Mouse (Mus musculus) embryonic stem cell, embryonic (primary cell): ENCODE data around the gene H2-Q10.

Experiments
- CTCF ChIA-PET, 4 experiments: fragments of 300-600 bp in 2 of 4; fragments of 350-600 bp in 2 of 4; sonication (Branson Sonifier 250); formaldehyde crosslinking; loops; one replicate each; lab custom pipeline; 2022; ENCODE audit warnings: inconsistent platforms in 2 of 4; lab: Charles Lee
- POLR2A ChIA-PET, 4 experiments: fragments of 300-600 bp in 2 of 4; fragments of 350-600 bp in 2 of 4; sonication (Branson Sonifier 250); formaldehyde crosslinking; loops; one replicate each; lab custom pipeline; 2022; ENCODE audit warnings: antibody characterized with exemption in 4 of 4, inconsistent platforms in 1 of 4; lab: Charles Lee

H2-Q10 gene

DNA sequence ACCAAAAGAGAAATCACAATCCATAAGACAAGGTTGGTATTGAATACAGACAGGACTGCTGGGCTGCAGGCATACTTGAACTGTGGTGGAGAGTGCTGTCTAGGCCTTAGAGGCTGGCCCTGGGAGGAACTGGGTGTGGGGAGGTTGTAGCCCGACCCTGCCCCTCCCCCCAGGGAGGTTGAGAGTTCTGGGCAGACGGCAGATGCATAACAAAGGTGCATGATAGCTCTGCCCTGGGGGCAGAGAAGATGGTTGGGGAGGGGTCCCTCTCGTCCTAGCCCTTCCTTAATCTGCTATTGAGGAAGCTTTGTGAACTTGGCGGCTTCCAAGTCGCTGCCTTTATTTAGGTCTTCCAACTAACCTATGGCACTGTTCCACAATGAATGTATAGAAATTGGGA, 34.0 kb downstream of the H2-Q10 start:
- ChIA-PET POLR2A (interaction anchor here (0.5 to 24.5 kb wide), 34 partner anchors 5 to 1548 kb away, joined by 3 to 630 read pairs (median 5); partner anchors contain the start of genes Cchcr1 (in 2 of the 4), Ier3 (in 2 of the 4), Tcf19 (in 2 of the 4) and Pou5f1 (in 1 of the 4)), CTCF (interaction anchor here in 2 of 4 experiments (0.6 to 6.3 kb wide), 14 partner anchors 7 to 370 kb away, joined by 3 to 52 read pairs (median 4); partner anchors contain the start of genes Cchcr1 (in 1 of the 2) and Tcf19 (in 1 of the 2))

DNA sequence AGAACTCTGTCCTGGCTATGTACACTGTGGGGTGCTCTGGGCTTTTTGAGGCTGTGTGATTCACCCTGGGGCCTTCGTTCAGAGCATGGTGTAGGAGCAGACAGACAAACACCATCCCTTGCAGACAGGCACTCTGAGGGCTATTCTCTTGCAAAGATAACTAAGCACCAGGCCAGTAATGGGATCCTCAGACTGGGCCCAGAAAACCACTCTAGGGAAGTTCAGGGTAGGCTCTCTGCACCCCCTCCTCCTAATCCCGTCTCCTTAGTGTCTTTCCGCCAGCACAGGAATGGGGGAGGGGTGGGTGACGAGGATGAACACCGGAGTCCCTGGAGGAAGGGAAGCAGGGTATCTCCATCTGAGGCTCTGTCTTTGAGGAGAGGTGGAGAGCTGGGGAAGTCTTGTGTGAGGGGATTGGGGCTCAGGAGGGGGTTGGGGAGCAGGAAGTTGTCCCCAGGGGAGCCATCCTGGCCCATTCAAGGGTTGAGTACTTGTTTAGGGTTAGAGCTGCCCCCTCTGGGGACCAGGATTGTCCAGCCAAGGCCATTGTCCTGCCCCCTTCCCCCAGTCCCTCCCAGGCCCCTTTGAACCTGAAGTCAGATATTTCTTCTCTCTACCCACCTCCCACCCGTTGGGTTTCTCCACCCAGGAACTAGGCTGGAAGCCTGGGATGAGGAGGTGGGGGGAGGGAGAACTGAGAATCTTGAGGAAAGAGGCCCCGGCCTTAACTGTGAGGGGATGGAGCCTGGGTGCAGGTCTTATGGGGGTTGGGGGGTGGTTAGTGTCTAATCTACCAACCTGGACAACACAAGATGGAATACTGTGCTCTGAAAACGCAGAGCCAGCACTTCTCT, 35.0 kb downstream of the H2-Q10 start:
- ChIA-PET POLR2A (interaction anchor here (0.5 to 24.5 kb wide), 39 partner anchors 4 to 1549 kb away, joined by 3 to 630 read pairs (median 5); partner anchors contain the start of genes Cchcr1 (in 2 of the 4), Ier3 (in 2 of the 4), Tcf19 (in 2 of the 4) and Pou5f1 (in 1 of the 4)), CTCF (interaction anchor here in 3 of 4 experiments (0.6 to 6.3 kb wide), 18 partner anchors 8 to 483 kb away, joined by 3 to 52 read pairs (median 4); partner anchors contain the start of genes Cchcr1 (in 1 of the 3) and Tcf19 (in 1 of the 3))

DNA sequence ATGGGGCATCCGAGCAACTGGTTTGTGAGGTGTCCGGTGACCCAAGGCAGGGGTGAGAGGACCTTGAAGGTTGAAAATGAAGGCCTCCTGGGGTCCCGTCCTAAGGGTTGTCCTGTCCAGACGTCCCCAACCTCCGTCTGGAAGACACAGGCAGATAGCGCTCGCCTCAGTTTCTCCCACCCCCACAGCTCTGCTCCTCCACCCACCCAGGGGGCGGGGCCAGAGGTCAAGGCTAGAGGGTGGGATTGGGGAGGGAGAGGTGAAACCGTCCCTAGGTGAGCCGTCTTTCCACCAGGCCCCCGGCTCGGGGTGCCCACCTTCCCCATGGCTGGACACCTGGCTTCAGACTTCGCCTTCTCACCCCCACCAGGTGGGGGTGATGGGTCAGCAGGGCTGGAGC, 35.9 kb downstream of the H2-Q10 start, which contains the start of gene Pou5f1:
Gene Pou5f1, plus strand, starts transcription at position 243 of the 400 bp plus-strand sequence.
- CTCF ChIA-PET: interaction anchor here in 3 of 4 experiments (0.6 to 4.4 kb wide), 11 partner anchors 11 to 484 kb away, joined by 3 to 25 read pairs (median 3); partner anchors contain the start of genes Cchcr1 (in 1 of the 3) and Tcf19 (in 1 of the 3)
- POLR2A ChIA-PET: interaction anchor here (0.5 to 24.5 kb wide), 19 partner anchors 4 to 555 kb away, joined by 3 to 630 read pairs (median 9); partner anchors contain the start of genes Cchcr1 (in 2 of the 4), Tcf19 (in 2 of the 4), Ier3 (in 1 of the 4) and Ly6g6e (in 1 of the 4)

DNA sequence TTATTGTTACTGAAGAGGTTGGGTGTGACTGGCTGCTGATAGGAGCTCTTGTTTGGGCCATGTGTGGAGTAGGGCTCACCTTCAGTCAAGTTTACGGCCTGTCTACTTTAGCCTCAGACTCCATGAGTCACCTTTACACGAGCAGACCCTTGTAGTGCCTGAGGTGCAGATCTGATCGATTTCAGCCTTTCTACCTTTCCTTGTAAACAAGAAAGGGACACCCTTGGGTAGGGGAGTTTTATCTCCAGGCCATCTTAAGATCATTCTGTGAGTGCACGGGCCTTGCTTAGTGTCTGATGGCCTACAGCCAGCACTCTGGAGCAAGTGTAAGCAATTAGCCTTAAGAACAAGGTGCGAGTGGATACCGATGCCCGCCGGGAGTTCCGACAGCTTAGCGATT, 37.0 kb downstream of the H2-Q10 start:
- POLR2A ChIA-PET: interaction anchor here in 3 of 4 experiments (0.7 to 24.5 kb wide), 13 partner anchors 2 to 37 kb away, joined by 3 to 630 read pairs (median 4); partner anchors contain the start of genes Cchcr1 (in 2 of the 3), Tcf19 (in 2 of the 3) and Pou5f1 (in 1 of the 3)
- CTCF ChIA-PET: interaction anchor here in 2 of 4 experiments (0.5 to 3.7 kb wide), 8 partner anchors 9 to 87 kb away, joined by 3 to 46 read pairs (median 4); partner anchors contain the start of genes Psors1c2 (in 1 of the 2) and Tcf19 (in 1 of the 2)

DNA sequence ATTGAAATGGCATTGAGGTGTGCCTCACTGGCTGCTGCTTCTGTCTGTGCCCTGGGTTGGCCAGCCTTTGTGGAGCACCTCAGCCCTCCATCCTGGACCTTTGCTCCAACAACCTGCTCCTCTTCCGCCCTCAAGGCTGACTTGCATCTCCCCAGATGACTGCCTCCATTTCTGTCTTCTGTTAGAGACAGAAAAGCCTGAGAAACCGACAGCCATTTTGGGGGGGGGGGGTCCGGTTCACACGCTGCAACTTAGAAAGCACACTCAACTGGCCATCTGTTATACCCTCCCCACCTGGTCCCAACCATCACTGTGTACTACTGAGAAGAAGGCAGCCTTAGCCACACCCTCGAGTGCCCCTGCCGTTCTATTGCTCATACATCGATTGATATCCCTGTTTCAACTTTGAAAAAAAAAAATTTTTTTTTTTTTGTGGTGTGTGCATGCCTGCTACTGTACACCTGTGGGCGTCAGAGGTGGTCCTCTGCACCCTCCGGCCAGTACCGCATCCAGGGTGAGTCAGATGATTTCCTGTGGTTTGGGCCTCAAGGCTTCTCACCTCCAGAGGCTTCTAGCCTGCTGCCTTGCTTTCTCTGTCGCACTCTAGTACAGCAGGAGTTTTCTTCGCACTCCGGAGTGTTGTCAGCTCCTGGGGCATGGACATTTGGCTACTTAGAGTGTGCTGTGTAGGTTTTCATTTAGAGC, 37.8 kb downstream of the H2-Q10 start:
- POLR2A ChIA-PET: interaction anchor here in 3 of 4 experiments (0.6 to 20.8 kb wide), 12 partner anchors 9 to 1389 kb away, joined by 3 to 630 read pairs (median 8); partner anchors contain the start of gene Pou5f1 (in 1 of the 3)
- CTCF ChIA-PET: interaction anchor here in 3 of 4 experiments (0.5 to 7.9 kb wide), 13 partner anchors 10 to 341 kb away, joined by 3 to 46 read pairs (median 3); no protein-coding TSS in a partner anchor

DNA sequence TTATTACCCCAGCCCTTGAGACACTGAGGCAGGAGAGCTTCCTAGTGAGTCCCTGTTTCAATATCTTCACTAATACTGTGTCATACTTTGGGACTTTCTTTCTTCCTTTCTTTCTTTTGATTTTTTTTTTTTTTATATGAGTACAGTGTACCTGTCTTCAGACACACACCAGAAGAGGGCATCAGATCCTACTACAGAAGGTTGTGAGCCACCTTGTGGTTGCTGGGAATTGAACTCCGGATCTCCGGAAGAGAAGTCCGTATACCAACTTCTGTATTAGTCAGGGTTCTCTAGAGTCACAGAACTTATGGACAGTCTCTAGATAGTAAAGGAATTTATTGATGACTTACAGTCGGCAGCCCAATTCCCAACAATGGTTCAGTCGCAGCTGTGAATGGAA, 38.4 kb downstream of the H2-Q10 start:
- ChIA-PET POLR2A (interaction anchor here (0.6 to 20.8 kb wide), 12 partner anchors 8 to 1389 kb away, joined by 3 to 630 read pairs (median 6); partner anchors contain the start of gene Pou5f1 (in 1 of the 4)), CTCF (interaction anchor here (0.7 to 7.9 kb wide), 18 partner anchors 9 to 342 kb away, joined by 3 to 46 read pairs (median 4); no protein-coding TSS in a partner anchor)

DNA sequence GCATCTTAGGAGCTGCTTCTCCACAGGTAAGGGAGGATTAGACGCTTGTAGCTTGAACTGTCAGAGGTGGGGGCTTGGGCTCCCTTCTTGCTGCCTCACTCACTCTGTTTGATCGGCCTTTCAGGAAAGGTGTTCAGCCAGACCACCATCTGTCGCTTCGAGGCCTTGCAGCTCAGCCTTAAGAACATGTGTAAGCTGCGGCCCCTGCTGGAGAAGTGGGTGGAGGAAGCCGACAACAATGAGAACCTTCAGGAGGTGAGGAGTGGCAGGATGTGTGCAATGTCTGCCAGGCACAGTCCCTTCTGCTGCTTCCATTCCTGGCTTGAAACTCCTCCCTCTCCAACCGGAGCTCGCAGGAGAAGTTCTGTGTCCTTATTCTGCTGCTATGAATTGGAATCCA, 39.4 kb downstream of the H2-Q10 start:
- ChIA-PET CTCF (interaction anchor here (0.5 to 7.9 kb wide), 35 partner anchors 9 to 406 kb away, joined by 3 to 46 read pairs (median 5); no protein-coding TSS in a partner anchor), POLR2A (interaction anchor here (0.6 to 20.8 kb wide), 20 partner anchors 9 to 324 kb away, joined by 3 to 630 read pairs (median 4); partner anchors contain the start of genes Pou5f1 (in 1 of the 4) and Psors1c2 (in 1 of the 4))

DNA sequence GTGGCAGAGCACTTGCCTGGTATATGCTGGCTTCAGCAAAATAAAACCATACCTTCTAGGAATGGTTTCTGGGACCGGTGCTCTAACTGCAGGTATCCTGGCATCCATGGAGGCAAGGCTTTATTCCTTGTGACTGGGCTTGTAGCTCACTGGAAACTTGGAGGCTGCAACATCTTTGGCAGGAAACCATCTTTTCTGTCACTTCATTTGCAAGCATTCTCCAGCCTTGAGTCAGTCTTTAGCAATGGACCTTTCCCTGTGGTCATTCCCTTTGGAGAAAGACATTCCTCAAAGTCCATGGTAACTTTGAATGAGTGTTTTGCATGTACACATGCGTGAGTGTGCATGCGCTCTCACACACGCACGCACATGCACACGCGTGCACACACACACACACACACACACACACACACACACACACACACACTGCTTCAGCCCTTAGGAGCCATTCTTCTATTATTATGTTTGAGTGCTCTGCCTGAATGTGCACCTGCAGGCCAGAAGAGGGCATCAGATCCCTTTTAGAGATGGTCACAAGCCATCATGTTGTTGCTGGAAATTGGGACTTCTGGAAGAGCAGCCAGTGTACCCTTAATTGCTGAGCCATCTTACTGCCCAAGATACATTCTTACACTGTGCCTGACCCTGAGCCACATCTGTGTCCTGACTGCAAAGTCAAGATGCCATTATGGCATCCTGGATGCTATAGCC, 43.2 kb downstream of the H2-Q10 start:
- ChIA-PET CTCF (interaction anchor here (0.6 to 7.9 kb wide), 32 partner anchors 9 to 548 kb away, joined by 3 to 52 read pairs (median 6); partner anchors contain the start of gene Cdsn (in 1 of the 4)), POLR2A (interaction anchor here (0.6 to 20.8 kb wide), 22 partner anchors 8 to 1508 kb away, joined by 3 to 630 read pairs (median 5); partner anchors contain the start of genes Pou5f1 (in 2 of the 4) and Psors1c2 (in 1 of the 4))

DNA sequence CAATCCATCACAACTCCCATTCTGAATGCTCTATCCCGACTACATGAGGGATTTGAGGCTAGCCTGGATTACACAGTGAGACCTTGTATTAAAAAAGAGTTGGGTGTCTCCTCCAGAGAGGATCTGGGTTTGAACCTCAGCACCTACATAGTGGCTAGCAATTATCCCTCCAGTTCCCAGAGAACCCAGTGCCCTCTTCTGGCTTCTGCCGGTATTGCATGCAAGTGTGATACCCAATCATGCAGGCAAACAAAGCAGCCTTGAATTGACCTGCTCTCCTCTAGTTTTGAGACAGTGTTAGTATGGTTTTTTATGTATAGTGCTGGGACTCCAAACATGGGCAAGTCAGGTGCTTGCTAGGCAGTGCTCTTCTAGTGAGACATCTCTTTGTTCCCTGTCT, 44.0 kb downstream of the H2-Q10 start:
- POLR2A ChIA-PET: interaction anchor here (0.6 to 20.8 kb wide), 33 partner anchors 9 to 348 kb away, joined by 3 to 630 read pairs (median 5); partner anchors contain the start of genes Pou5f1 (in 2 of the 4) and Psors1c2 (in 2 of the 4)
- CTCF ChIA-PET: interaction anchor here (0.6 to 7.9 kb wide), 38 partner anchors 10 to 408 kb away, joined by 3 to 52 read pairs (median 5); partner anchors contain the start of genes Cdsn (in 1 of the 4) and Psors1c2 (in 1 of the 4)

DNA sequence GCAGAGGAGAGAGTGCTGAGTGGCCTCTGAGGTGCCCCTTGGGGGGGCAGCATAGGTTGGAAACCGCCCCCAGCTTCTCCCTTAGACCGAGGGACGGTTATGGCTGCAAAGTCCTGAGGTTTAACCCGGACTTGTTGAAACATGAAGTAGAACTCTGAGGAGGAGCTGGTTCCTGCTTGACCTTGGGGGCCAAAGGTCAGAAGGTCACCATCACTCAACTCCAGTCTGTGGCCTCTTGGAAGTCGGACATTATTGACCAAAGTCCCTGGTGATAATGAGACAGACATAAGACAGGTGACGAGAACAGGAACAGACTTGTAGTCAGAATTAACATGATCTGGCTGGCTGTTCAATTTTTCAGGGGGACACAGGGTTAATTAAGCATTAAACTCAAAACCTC, 44.9 kb downstream of the H2-Q10 start:
- CTCF ChIA-PET: interaction anchor here (0.5 to 7.9 kb wide), 32 partner anchors 10 to 408 kb away, joined by 3 to 52 read pairs (median 5); partner anchors contain the start of gene Psors1c2 (in 1 of the 4)

DNA sequence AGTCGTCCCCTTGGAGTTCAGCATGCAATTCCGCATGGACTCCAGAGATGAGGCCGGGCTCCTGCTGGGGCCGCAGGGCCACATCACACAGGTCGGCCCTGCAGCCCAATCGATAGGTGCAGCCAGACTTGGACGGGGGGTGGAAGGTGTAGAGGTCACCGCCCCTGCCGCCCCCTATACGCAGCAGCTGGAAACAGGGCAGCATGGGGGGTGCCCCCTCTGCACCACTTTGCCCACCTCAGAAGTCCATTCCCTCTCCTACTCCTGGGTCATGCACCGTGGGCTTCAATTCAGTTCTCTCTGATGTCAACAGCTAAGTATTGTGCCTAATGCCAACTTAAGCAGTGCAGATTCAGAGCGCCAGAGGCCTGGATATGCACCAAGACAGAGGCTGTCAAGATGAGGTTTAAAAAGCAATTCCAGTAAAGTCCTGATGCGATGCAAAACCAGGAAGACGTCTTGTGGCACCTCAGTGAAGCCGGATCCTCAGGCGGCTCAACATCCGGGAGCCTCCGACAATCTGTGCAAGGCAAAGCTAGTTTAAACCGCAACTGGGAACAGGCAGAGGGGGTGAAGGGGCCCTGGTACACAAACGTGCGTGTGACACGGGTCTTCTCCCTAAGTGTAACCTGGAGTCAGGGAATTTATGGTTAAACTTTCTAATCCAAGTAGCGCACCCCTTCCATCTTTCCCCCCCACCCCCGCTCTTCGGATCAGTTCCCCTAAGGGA, 46.2 kb downstream of the H2-Q10 start:
- POLR2A ChIA-PET: interaction anchor here (0.6 to 20.8 kb wide), 34 partner anchors 7 to 320 kb away, joined by 3 to 630 read pairs (median 6); partner anchors contain the start of genes Psors1c2 (in 3 of the 4), Pou5f1 (in 2 of the 4) and Ier3 (in 1 of the 4)
- CTCF ChIA-PET: interaction anchor here in 3 of 4 experiments (0.5 to 3.6 kb wide), 14 partner anchors 9 to 257 kb away, joined by 3 to 15 read pairs (median 4); partner anchors contain the start of gene Pou5f1 (in 1 of the 3)

More for the DNA sequence above, 44.9 kb downstream of the H2-Q10 start:
- POLR2A ChIA-PET: interaction anchor here (0.5 to 20.8 kb wide), 39 partner anchors 8 to 299 kb away, joined by 3 to 630 read pairs (median 5); partner anchors contain the start of genes Pou5f1 (in 2 of the 4) and Psors1c2 (in 2 of the 4)

DNA sequence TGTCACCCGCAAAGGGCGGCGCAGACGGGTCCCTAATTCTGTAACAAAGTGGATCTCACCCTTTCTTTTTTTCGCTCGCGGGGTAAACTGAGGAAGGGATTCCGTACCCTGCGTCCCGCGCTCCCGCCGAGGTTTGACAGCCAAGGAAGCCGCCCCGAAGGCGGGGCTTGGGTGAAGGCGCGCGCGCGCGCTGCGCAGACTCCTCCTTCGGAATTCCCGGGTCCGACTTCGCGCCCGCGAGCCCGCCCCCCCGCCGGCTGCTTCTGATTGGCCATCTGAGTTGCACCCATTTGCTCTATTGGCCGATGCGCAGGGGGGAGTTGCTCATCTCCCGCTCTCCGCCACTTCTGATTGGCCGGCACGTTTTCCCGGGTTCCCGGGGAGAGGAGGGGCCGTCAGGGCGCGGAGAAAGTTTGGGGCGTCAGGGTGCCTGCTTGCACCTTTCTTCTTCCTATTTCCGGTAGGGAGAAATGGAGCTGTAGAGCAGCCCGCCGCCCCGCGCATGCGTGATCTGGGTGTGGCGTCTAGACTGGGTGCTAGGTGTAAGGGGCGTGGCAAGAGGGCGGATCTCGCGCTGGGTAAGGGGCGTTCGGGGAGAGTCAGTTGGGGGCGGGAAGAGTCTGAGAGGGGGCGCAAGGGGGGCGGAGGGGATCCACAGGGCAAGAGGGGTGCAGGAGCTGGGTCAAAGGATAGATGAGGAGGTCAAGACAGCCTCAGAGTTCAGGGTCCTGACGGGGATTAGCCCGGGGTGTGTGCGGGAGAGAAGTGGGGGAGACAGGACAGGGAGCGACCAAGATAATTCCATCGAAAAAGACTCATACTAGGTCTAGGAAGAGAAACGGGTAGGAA, 47.0 kb downstream of the H2-Q10 start, which contains the start of the genes Tcf19 and Cchcr1:
Gene Tcf19, minus strand, starts transcription at position 173 of the 849 bp plus-strand sequence.
Gene Cchcr1, plus strand, starts transcription at position 449 of the 849 bp plus-strand sequence.
- ChIA-PET CTCF (interaction anchor here in 3 of 4 experiments (0.5 to 2.5 kb wide), 14 partner anchors 9 to 258 kb away, joined by 3 to 12 read pairs (median 4); partner anchors contain the start of gene Pou5f1 (in 1 of the 3)), POLR2A (interaction anchor here in 3 of 4 experiments (0.7 to 20.8 kb wide), 28 partner anchors 7 to 399 kb away, joined by 3 to 630 read pairs (median 6); partner anchors contain the start of genes Psors1c2 (in 3 of the 3), Pou5f1 (in 2 of the 3) and Ier3 (in 1 of the 3))

DNA sequence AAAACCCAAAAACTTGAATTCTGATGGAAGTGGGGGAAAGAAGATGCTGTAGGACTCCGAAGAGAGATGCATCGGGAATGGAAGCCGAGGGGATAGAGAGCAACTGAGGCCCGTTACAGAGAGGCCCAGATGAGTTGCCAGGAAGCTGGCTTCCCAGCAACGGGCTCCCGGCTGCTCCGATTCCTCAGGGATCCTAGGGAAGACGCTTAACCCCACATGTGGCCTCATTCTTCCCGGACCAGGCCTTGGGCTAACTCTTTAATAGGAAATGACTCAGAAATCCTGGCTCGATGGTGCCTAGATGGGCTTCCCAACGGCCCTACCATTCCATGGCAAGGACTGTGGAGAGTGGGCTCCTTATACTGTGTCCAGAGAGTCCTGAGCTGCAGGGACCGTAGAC, 47.6 kb downstream of the H2-Q10 start:
- CTCF ChIA-PET: interaction anchor here in 3 of 4 experiments (0.9 to 2.5 kb wide), 9 partner anchors 9 to 37 kb away, joined by 3 to 12 read pairs (median 4); partner anchors contain the start of gene Pou5f1 (in 1 of the 3)
- POLR2A ChIA-PET: interaction anchor here in 3 of 4 experiments (0.7 to 20.8 kb wide), 22 partner anchors 8 to 319 kb away, joined by 3 to 630 read pairs (median 6); partner anchors contain the start of genes Psors1c2 (in 3 of the 3), Pou5f1 (in 2 of the 3) and Ier3 (in 1 of the 3)
